Mouse (Mus musculus): ENCODE results near the gene Teddm1b. TPM values are rescaled to one million over a fixed set of nuclear protein-coding genes. Genes with fewer than 3 reads are reported as not detected.
"Not testable (repeated sequence)": the region's sequence is repeated elsewhere in the genome, so short reads cannot be mapped to it uniquely, and the experiment has no call there.

The Teddm1b gene
- 0.55 and 0.85 TPM in 2 replicates for polyA plus RNA-seq (2014; fragmentation: Nextera tagmentation; extraction: Ambion mirVana)

DNA sequence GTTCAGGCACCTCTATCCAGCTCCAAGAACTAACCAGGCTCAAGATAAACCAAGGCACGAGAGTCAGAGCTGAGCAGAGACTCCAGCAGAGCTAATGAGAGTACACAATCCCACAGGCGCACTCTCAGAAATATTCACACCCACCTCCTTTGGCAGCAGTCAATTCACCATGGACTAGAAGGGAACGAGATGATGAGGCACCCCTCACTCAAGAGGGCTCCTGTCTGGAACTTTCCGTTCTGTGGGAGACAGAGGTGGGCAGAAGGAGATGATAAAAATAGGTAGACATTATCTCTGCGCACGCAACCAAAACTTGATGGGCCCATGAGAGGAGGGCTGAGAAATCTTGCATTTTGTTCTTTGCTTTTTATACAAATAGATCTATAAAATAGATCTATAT lies at the start of gene Teddm1b:
Gene Teddm1b, plus strand, starts transcription at position 301 of the 400 bp plus-strand sequence.
- ATAC-seq (no peak), DNase-seq (ENCODE audit: low spot score) (no peak)
- H3K27ac ChIP-seq (ENCODE audit: low read depth, low read length): no peak within 1 kb of the TSS
- H3K27me3 ChIP-seq (replicated peaks; ENCODE audit: control insufficient read depth, insufficient read depth, low read length): no peaks in the 10 kb centered on the region
- H3K9me3 ChIP-seq (replicated peaks; ENCODE audit: control insufficient read depth, low read length): no peaks in the 10 kb centered on the region
- no peak within 1 kb of the TSS for H3K4me2 ChIP-seq (ENCODE audit: low read length)
- WGBS: 84% methylated on average over 6 of the region's 6 CpGs
- H3K36me3 ChIP-seq (ENCODE audit: control insufficient read depth, insufficient read depth, low read length): no peaks in the 10 kb centered on the region
- no peak within 1 kb of the TSS for H3K4me3 ChIP-seq (ENCODE audit: low read depth, low read length)
- H3K4me1 ChIP-seq (ENCODE audit: control insufficient read depth, insufficient read depth, low read length): no peaks in the 10 kb centered on the region
- H3K9ac ChIP-seq (ENCODE audit: low read length): no peak within 1 kb of the TSS

GRCm38 (mm10) chr1:153830746-153831145 lies 43.4 kb upstream of the Teddm1b start:
- DNase-seq (ENCODE audit: low spot score) (no peak), ATAC-seq (no peak)
- H3K27ac ChIP-seq (ENCODE audit: low read depth, low read length): no peak overlapping the region
- no peak overlapping the region for H3K9ac ChIP-seq (ENCODE audit: low read length)
- no peaks in the 10 kb centered on the region for H3K4me1 ChIP-seq (ENCODE audit: control insufficient read depth, insufficient read depth, low read length)
- no peaks in the 10 kb centered on the region for H3K27me3 ChIP-seq (replicated peaks; ENCODE audit: control insufficient read depth, insufficient read depth, low read length)
- WGBS: 77% methylated on average over 4 of the region's 4 CpGs
- no peak overlapping the region for H3K4me2 ChIP-seq (ENCODE audit: low read length)
- no peaks in the 10 kb centered on the region for H3K9me3 ChIP-seq (replicated peaks; ENCODE audit: control insufficient read depth, low read length)
- no peak overlapping the region for H3K4me3 ChIP-seq (ENCODE audit: low read depth, low read length)
- H3K36me3 ChIP-seq (ENCODE audit: control insufficient read depth, insufficient read depth, low read length): no peaks in the 10 kb centered on the region

DNA sequence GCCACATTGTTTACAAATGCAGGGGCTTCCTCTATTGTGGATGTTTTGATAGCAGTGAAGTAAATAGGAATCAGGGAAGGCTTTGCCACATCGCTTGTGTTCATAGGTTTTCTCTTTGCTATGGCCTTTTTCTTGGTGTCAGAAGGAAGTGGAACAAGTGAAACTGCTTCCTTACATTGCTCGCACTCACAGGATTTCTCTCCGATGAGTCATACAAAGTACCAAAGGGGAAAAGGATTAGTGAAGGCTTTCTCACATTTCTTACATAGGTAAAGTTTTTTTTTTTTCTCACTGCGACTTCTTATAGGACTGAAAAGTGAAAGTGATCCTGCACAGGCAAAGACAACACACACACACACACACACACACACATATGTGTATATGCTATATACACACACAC lies 38.1 kb upstream of the Teddm1b start:
- H3K36me3 ChIP-seq (ENCODE audit: control insufficient read depth, insufficient read depth, low read length): no peaks in the 10 kb centered on the region
- no peak for DNase-seq (ENCODE audit: low spot score)
- H3K27me3 ChIP-seq (replicated peaks; ENCODE audit: control insufficient read depth, insufficient read depth, low read length): no peaks in the 10 kb centered on the region
- ATAC-seq: no peak
- no peak overlapping the region for H3K4me2 ChIP-seq (ENCODE audit: low read length)
- H3K9ac ChIP-seq (ENCODE audit: low read length): no peak overlapping the region
- WGBS: 90% methylated on average over 4 of the region's 4 CpGs
- no peaks in the 10 kb centered on the region for H3K9me3 ChIP-seq (replicated peaks; ENCODE audit: control insufficient read depth, low read length)
- H3K27ac ChIP-seq (ENCODE audit: low read depth, low read length): no peak overlapping the region
- no peak overlapping the region for H3K4me3 ChIP-seq (ENCODE audit: low read depth, low read length)
- no peaks in the 10 kb centered on the region for H3K4me1 ChIP-seq (ENCODE audit: control insufficient read depth, insufficient read depth, low read length)

DNA sequence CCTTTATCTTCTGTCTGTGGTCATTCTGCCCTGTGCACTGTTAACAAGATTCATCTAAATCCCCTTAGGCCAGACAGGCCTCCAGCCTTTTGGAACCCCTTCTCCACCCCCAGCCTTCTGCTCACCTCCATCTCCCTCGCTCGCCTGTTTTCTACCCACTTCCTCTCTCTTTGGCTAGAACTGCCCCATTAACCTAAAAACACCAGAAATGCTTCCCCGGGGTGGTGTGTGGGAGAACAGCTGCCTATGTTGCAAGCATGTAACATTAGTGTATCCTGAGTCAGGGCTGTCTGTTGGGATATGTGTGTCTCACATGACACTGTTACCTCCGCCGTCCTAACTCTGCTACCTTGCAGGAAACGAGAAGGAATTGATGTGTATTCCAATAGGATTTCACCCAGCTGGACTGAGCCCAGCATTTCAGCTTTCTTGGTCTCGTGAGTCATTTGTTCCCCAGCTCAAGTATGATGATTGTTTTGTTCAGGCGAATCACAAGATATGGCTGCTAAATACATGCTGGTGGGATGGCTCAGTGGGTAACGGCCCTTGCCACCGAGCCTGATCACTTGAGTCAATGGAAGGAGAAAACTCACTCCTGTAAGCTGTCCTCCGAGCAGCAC lies 31.9 kb upstream of the Teddm1b start:
- Histone ChIP-seq H3K36me3 (ENCODE audit: control insufficient read depth, insufficient read depth, low read length) (no peaks in the 10 kb centered on the region), H3K4me3 (ENCODE audit: low read depth, low read length) (no peak overlapping the region), H3K4me1 (ENCODE audit: control insufficient read depth, insufficient read depth, low read length) (no peaks in the 10 kb centered on the region), H3K9me3 (replicated peaks; ENCODE audit: control insufficient read depth, low read length) (no peaks in the 10 kb centered on the region), H3K4me2 (ENCODE audit: low read length) (no peak overlapping the region), H3K27ac (ENCODE audit: low read depth, low read length) (no peak overlapping the region), H3K27me3 (replicated peaks; ENCODE audit: control insufficient read depth, insufficient read depth, low read length) (no peaks in the 10 kb centered on the region), H3K9ac (ENCODE audit: low read length) (no peak overlapping the region)
- 89% methylated on average over 11 of the region's 11 CpGs for WGBS
- DNase-seq (ENCODE audit: low spot score) (no peak), ATAC-seq (no peak)

DNA sequence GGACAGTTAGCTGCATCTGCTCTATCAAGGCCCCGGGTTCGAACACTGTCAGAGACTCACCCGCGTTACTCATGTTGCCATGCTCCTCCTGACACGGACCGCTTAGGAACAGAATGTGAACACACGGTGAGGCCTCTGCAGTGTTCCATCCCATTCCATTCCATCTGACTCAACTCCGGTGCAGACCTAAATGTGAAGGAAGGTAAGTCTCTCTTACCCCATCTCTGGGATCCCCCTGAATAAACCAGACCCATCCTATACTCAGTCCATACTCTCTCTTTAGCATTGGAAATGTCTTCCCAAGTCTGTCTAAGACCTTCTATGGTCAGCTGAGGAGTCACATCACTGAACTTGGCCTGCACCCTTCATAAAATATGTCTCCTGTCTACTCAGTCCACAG lies 30.1 kb upstream of the Teddm1b start, which contains the start of gene Rgsl1:
Gene Rgsl1, minus strand, starts transcription at position 101 of the 400 bp plus-strand sequence.
- WGBS: 96% methylated on average over 8 of the region's 8 CpGs
- no peak for DNase-seq (ENCODE audit: low spot score)
- no peaks in the 10 kb centered on the region for H3K27me3 ChIP-seq (replicated peaks; ENCODE audit: control insufficient read depth, insufficient read depth, low read length)
- H3K4me2 ChIP-seq (ENCODE audit: low read length): no peak within 1 kb of the TSS
- ATAC-seq: no peak
- no peak within 1 kb of the TSS for H3K9ac ChIP-seq (ENCODE audit: low read length)
- no peak within 1 kb of the TSS for H3K4me3 ChIP-seq (ENCODE audit: low read depth, low read length)
- H3K36me3 ChIP-seq (ENCODE audit: control insufficient read depth, insufficient read depth, low read length): no peaks in the 10 kb centered on the region
- no peak within 1 kb of the TSS for H3K27ac ChIP-seq (ENCODE audit: low read depth, low read length)
- H3K9me3 ChIP-seq (replicated peaks; ENCODE audit: control insufficient read depth, low read length): no peaks in the 10 kb centered on the region
- H3K4me1 ChIP-seq (ENCODE audit: control insufficient read depth, insufficient read depth, low read length): no peaks in the 10 kb centered on the region

GRCm38 (mm10) chr1:153846420-153846819 lies 27.7 kb upstream of the Teddm1b start:
- Histone ChIP-seq H3K27ac (ENCODE audit: low read depth, low read length) (no peak overlapping the region), H3K27me3 (replicated peaks; ENCODE audit: control insufficient read depth, insufficient read depth, low read length) (no peaks in the 10 kb centered on the region), H3K4me2 (ENCODE audit: low read length) (no peak overlapping the region), H3K4me3 (ENCODE audit: low read depth, low read length) (no peak overlapping the region), H3K9ac (ENCODE audit: low read length) (no peak overlapping the region), H3K36me3 (ENCODE audit: control insufficient read depth, insufficient read depth, low read length) (no peaks in the 10 kb centered on the region), H3K9me3 (replicated peaks; ENCODE audit: control insufficient read depth, low read length) (no peaks in the 10 kb centered on the region), H3K4me1 (ENCODE audit: control insufficient read depth, insufficient read depth, low read length) (no peaks in the 10 kb centered on the region)
- 93% methylated on average over 7 of the region's 7 CpGs for WGBS
- DNase-seq (ENCODE audit: low spot score) (no peak), ATAC-seq (no peak)

- H3K4me1 ChIP-seq (ENCODE audit: control insufficient read depth, insufficient read depth, low read length): no peaks in the 10 kb centered on the region
- no peaks in the 10 kb centered on the region for H3K9me3 ChIP-seq (replicated peaks; ENCODE audit: control insufficient read depth, low read length)
- no peaks in the 10 kb centered on the region for H3K36me3 ChIP-seq (ENCODE audit: control insufficient read depth, insufficient read depth, low read length)
- H3K27ac ChIP-seq (ENCODE audit: low read depth, low read length): no peak overlapping the region
- no peak overlapping the region for H3K9ac ChIP-seq (ENCODE audit: low read length)
- ATAC-seq: peak; percentile 44; the same call in 1 of the 2 replicates
- no peak overlapping the region for H3K4me2 ChIP-seq (ENCODE audit: low read length)
- H3K4me3 ChIP-seq (ENCODE audit: low read depth, low read length): no peak overlapping the region
- no peaks in the 10 kb centered on the region for H3K27me3 ChIP-seq (replicated peaks; ENCODE audit: control insufficient read depth, insufficient read depth, low read length)
- DNase-seq (ENCODE audit: low spot score): peak; percentile 82
- WGBS: 26% methylated on average over 6 of the region's 6 CpGs
Observed at GRCm38 (mm10) chr1:153846867-153847266, 27.3 kb upstream of the Teddm1b start.

GRCm38 (mm10) chr1:153852696-153853095 lies 21.4 kb upstream of the Teddm1b start:
- WGBS: 84% methylated on average over 7 of the region's 7 CpGs
- H3K4me1 ChIP-seq (ENCODE audit: control insufficient read depth, insufficient read depth, low read length); H3K4me2 ChIP-seq (ENCODE audit: low read length); DNase-seq (ENCODE audit: low spot score); H3K4me3 ChIP-seq (ENCODE audit: low read depth, low read length); H3K36me3 ChIP-seq (ENCODE audit: control insufficient read depth, insufficient read depth, low read length); H3K27ac ChIP-seq (ENCODE audit: low read depth, low read length); ATAC-seq; H3K27me3 ChIP-seq (replicated peaks; ENCODE audit: control insufficient read depth, insufficient read depth, low read length); H3K9me3 ChIP-seq (replicated peaks; ENCODE audit: control insufficient read depth, low read length); H3K9ac ChIP-seq (ENCODE audit: low read length): not testable (repeated sequence)

GRCm38 (mm10) chr1:153855946-153856345 lies 18.2 kb upstream of the Teddm1b start:
- WGBS: 81% methylated on average over 8 of the region's 8 CpGs
- Histone ChIP-seq H3K4me3 (ENCODE audit: low read depth, low read length) (no peak overlapping the region), H3K9ac (ENCODE audit: low read length) (no peak overlapping the region), H3K4me2 (ENCODE audit: low read length) (no peak overlapping the region), H3K4me1 (ENCODE audit: control insufficient read depth, insufficient read depth, low read length) (no peaks in the 10 kb centered on the region), H3K9me3 (replicated peaks; ENCODE audit: control insufficient read depth, low read length) (no peaks in the 10 kb centered on the region), H3K36me3 (ENCODE audit: control insufficient read depth, insufficient read depth, low read length) (no peaks in the 10 kb centered on the region), H3K27ac (ENCODE audit: low read depth, low read length) (no peak overlapping the region), H3K27me3 (replicated peaks; ENCODE audit: control insufficient read depth, insufficient read depth, low read length) (no peaks in the 10 kb centered on the region)
- ATAC-seq (no peak), DNase-seq (ENCODE audit: low spot score) (no peak)

Measured in forebrain, embryonic 14.5 days (tissue).